Mouse (Mus musculus) liver (tissue): ENCODE measurements around the gene Tsnaxip1.

Experiments used
- DNase-seq: peaks from one replicate; pipeline ENCODE4 v3.0.0-alpha.2; 2020; ENCODE audit warnings: mixed read lengths

The Tsnaxip1 gene

GRCm38 (mm10) chr8:105826861-105827848, at the start of gene Tsnaxip1, which contains the start of gene Ranbp10:
Tsnaxip1 (plus strand) TSS chr8:105827731.
Ranbp10 (minus strand) TSS chr8:105827350.
- DNase-seq, result peak; percentile 97

GRCm38 (mm10) chr8:105777833-105778232, 49.7 kb upstream of the Tsnaxip1 start:
- DNase-seq, result no peak

GRCm38 (mm10) chr8:105780298-105780697, 47.2 kb upstream of the Tsnaxip1 start:
- no peak for DNase-seq

- peak; percentile 76 for DNase-seq
Measured at GRCm38 (mm10) chr8:105788241-105788640, 39.3 kb upstream of the Tsnaxip1 start.

- DNase-seq, result no peak
Measured at GRCm38 (mm10) chr8:105788927-105789326, 38.6 kb upstream of the Tsnaxip1 start.

GRCm38 (mm10) chr8:105789626-105790025, 37.9 kb upstream of the Tsnaxip1 start:
- no peak for DNase-seq

- no peak for DNase-seq
Measured at GRCm38 (mm10) chr8:105793331-105793730, 34.2 kb upstream of the Tsnaxip1 start.

- no peak for DNase-seq
Measured at GRCm38 (mm10) chr8:105794009-105794598, 33.4 kb upstream of the Tsnaxip1 start.

GRCm38 (mm10) chr8:105795785-105796184, 31.7 kb upstream of the Tsnaxip1 start:
- no peak for DNase-seq

- DNase-seq, result no peak
Measured at GRCm38 (mm10) chr8:105798408-105798807, 29.1 kb upstream of the Tsnaxip1 start.

- peak; percentile 82 for DNase-seq
Measured at GRCm38 (mm10) chr8:105799091-105799812, 28.3 kb upstream of the Tsnaxip1 start.

GRCm38 (mm10) chr8:105801153-105801904, 26.2 kb upstream of the Tsnaxip1 start:
- peak; percentile 80 for DNase-seq

GRCm38 (mm10) chr8:105804797-105805196, 22.7 kb upstream of the Tsnaxip1 start:
- DNase-seq, result no peak

- no peak for DNase-seq
Measured at GRCm38 (mm10) chr8:105805346-105805745, 22.2 kb upstream of the Tsnaxip1 start.

- no peak for DNase-seq
Measured at GRCm38 (mm10) chr8:105805964-105806363, 21.6 kb upstream of the Tsnaxip1 start.

- no peak for DNase-seq
Measured at GRCm38 (mm10) chr8:105807766-105808165, 19.8 kb upstream of the Tsnaxip1 start.

GRCm38 (mm10) chr8:105808480-105808879, 19.1 kb upstream of the Tsnaxip1 start:
- no peak for DNase-seq

- no peak for DNase-seq
Measured at GRCm38 (mm10) chr8:105810245-105810786, 17.2 kb upstream of the Tsnaxip1 start.

- DNase-seq, result peak; percentile 62
Measured at GRCm38 (mm10) chr8:105811061-105811460, 16.5 kb upstream of the Tsnaxip1 start.

GRCm38 (mm10) chr8:105811543-105811942, 16.0 kb upstream of the Tsnaxip1 start:
- DNase-seq, result no peak

GRCm38 (mm10) chr8:105812511-105812910, 15.0 kb upstream of the Tsnaxip1 start:
- no peak for DNase-seq

- DNase-seq, result no peak
Measured at GRCm38 (mm10) chr8:105813241-105813640, 14.3 kb upstream of the Tsnaxip1 start.
